Mouse (Mus musculus): ENCODE data around the gene Astn2.

Gene Astn2

DNA sequence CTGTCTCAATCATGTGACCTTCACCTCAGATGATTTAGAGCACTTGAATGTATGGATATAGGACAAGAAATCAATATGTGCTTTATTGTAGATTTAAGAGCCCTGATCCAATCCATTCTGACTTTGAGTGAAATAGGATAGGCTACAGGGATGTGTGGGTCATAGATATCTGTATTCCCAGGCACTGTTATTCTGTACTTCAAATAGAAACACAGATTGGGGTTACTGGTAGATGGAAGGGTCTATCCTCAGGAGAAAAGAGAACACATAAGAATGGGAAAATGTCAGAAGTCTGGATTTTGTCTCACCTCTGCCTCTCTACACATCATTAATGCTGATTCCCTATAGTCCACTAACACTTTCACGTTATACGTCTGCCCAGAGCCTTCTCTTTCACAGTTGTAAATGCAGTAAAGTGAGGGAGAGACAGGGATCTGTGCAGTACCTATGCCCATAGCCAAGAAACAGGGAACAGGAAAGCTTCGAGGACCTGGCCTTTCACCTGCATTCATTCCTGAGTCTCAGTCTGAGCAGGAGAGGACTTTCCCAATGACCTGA is 981.3 kb downstream of the Astn2 start:
- no peak for DNase-seq (ENCODE audit: low spot score in 2 of 2)

DNA sequence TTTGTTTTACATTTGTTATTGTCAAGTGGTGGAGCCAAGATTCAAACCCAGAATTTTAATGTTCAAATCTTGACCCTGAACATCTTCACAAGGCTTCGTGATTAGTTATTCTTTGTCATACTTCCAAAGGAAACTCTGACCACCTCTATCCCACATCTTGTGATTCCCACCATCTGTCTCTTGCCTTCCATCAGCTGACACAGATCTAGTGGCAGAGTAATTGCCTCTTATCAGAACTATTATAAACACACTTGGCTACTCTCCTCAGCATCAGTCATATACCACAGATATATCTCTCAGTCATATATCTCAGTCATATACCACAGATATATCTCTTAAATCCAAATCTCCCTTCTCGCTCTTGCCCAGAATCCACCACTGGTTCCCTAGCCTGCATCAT is 983.1 kb downstream of the Astn2 start:
- no peak for DNase-seq (ENCODE audit: low spot score in 2 of 2)

DNA sequence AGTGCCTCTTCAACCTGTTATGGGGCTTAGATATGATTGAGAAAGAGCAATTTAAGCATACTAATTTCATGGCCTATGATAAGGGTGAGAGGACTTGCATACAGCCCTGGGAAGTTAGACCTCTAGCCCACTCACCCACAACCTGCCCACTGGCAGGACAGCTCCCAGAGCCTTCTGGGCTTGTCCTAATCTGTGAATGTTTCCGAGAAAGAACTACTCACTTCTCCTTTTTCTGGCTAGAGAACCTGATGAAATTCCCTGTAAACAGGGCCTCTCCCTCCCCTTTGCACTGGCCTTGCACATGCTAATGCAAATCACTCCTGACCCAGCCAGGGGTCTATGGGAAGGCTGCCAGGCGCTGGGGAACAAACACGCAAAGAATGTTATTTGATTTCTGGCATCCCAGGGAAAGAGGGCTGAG is 983.9 kb downstream of the Astn2 start:
- no peak for DNase-seq (ENCODE audit: low spot score in 2 of 2)

DNA sequence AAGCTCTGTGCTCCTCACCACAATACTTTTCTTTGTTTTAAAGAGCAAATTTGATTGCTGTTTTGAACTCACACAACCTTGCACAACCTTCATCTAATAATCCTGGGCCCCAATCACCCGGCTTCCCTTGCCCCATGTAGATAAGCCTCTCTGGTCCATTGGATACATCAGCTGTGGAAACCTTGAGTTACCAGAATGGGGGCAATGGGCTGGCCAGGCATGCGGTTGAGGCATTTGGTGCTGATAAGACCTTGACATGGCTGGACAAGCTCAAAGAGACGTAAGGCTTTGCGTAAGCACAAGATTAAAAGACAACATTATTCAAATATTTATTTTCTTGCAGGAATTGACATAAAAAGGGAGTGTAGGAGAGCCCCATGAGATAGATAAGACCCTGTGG is 988.9 kb downstream of the Astn2 start:
- no peak for DNase-seq (ENCODE audit: low spot score in 2 of 2)

DNA sequence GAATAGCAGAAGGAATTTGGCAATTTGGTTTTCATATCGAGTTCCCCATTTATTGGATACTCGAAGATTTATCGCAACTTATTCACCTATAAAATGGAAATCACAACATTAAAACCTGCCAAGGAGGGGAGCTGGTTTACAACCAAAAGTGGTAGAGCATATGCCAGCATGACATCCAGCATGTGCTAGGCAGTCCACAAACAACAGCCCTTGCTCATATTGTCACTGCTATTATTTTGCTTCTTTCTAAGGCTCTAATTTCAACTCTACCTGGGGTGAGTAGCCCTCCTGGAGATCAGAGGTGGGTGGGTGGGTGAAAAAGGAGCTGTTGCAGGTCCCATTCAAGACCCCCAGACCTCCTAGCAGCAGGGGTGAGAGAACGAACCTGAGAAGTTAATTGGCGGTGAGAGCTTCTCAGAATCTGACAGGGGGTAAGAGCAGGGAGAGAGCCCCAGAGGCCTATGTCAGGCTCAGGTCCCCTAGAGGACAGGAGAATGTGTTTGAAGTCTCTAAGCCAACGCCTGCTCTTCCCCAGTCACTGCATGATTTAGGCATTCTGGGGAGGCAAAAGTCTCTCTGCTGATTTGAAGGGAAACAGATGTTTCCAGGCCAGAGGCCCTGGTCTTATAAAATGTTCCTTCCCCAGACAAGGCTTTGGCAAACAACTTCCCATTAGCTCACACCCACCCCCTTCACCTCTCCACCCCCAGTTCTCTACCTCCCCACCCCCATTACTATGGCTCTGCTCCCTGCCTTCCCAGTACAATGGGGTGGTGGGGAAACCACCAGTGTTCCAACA is 1001.4 kb downstream of the Astn2 start:
- no peak for DNase-seq (ENCODE audit: low spot score in 2 of 2)

DNA sequence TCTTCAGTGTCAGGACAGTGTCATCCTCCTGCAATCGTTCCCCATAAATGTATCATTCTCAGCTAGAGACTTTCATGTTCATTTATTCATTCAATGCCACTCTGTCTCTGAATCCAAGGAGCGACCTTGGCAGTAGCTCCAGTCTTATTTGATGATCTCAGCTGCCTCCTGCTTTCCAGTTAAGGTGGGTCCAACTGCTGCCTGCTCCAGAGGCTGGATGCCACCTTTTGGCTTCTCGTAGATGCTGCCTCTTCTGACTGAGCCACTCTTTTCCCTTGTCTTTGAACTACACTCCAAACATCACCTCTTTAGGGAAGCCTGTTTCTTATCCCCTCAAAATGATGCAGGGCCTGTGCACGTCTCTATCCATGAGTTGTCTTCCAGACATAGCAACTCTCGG is 1002.1 kb downstream of the Astn2 start:
- no peak for DNase-seq (ENCODE audit: low spot score in 2 of 2)

DNA sequence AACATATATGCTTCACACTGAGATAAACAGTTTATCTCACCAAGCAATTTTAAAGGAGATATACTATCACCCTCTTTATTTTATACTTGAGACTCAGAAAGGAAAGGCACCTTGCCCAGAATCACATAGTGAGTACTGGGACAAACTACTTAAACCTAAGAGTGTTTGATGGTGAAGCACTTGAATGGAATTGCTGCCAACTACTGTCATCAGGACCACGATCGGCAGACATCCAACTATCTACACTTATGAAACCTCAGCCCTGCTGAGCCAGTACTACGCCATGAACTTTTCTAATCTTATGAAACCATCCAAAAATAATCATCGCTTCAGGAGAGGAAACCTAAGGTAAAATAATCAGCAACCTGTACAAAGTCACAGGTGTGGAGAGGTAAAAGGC is 1005.0 kb downstream of the Astn2 start:
- no peak for DNase-seq (ENCODE audit: low spot score in 2 of 2)

DNA sequence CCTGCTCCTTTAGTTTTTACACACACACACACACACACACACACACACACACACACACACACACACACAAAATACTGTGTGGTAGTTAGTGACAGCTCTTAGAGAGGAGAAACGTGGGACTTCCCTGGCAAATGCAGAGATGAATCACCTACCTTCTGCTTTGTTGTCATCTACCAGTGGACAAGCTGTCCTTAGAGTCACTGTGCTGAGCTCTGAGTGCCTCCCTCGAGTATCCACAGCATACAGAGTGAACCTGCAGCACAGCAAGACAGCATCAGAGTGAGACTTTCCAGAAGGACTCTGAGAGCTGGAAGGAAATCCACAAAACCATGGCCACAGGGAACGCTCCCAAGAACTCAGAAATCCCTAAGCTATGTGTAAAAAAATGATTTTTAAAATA is 1007.6 kb downstream of the Astn2 start:
- DNase-seq (ENCODE audit: low spot score in 2 of 2), result peak in 1 of 2 experiments; percentile 2

DNA sequence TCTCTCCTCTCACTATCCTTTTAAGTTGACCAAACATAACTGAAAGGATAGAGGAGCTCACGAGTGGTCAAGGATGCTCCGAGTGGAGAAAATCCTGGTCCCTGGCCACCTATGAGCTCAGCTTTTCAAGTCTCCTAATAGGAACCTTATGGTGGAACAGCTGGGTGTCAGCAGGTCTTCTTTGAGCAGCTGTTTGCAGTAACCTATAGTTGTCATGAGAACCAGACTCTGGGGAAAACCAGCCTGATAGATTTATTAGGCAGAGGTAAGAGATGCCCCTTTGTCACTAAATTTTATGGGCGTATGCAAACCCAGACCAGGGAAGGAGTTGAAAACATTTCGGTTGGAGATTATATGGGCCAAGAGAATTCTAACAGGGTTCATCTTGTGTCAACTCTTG is 1013.4 kb downstream of the Astn2 start:
- no peak for DNase-seq (ENCODE audit: low spot score in 2 of 2)

DNA sequence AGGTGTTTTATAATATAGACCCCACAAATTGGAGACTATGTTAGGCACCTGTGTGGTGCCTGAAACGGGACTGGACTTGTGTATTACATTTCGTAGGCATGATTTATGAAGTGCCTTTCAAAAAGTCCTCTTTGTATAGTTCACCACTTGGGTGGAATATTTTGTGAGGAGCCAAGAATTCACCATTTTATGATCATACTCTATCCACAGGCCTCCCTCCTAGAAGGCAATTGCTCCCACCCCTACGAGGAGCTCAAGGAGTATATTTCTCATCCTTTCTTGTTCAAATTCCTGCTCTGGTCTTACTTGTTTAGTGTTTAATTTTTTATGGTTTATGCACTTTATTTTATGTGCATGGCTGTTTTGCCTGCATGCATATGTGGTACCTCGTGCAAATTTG is 1021.3 kb downstream of the Astn2 start:
- DNase-seq (ENCODE audit: low spot score in 2 of 2), result no peak

DNA sequence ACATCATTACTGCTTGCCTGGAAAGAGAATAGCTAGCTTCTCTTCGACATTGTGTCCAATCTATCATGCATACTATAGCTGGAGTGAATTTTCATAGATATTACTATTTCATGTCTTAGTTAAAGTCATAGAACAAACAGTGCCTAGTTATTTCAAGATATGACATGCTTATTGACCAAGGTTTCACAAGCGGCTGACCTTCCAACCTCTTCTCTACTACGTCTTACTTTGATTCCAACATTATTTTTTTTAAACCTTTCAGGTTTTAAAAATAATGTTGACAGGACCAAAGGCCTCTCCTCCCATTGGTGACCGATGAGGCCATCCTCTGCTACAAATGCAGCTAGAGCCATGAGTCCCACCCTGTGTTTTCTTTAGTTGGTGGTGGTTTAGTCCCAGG is 1025.0 kb downstream of the Astn2 start:
- DNase-seq (ENCODE audit: low spot score in 2 of 2), result no peak

DNA sequence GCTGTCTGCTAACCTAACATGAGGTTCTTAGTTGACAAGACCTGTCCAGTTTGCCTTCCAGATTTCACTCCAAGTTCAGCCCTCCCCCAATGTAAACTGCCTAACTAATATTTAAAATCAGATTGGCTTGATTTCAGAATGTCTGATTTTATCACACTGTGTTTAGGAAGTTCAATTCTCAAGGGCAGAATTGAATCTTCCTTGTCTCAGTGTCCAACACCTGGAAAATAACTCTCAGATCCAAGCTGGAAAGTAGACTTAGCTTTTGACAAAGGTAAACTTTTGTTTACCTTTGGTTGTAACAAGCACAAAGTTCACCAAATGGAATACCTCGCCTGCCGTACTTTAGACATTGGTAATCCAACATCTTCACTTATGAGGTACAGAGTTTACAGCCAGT is 1027.8 kb downstream of the Astn2 start:
- DNase-seq (ENCODE audit: low spot score in 2 of 2), result no peak

DNA sequence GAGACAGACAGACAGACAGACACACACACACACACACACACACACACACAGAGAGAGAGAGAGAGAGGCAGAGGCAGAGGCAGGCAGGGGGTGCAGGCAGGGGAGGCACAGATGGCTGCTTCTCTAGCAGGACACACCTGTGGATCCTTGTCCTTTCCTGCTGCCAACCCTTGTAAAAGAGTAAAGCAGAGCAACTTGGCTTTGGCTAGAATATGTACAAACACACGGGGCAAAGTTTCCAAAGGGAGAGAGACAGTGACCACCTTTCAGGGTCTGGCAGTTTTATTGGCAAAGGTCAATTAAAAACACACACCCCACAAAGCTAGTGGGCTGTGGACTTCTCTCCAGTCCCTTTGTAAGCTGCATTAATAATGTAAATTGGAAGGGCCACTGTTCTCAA is 1030.6 kb downstream of the Astn2 start:
- no peak for DNase-seq (ENCODE audit: low spot score in 2 of 2)

DNA sequence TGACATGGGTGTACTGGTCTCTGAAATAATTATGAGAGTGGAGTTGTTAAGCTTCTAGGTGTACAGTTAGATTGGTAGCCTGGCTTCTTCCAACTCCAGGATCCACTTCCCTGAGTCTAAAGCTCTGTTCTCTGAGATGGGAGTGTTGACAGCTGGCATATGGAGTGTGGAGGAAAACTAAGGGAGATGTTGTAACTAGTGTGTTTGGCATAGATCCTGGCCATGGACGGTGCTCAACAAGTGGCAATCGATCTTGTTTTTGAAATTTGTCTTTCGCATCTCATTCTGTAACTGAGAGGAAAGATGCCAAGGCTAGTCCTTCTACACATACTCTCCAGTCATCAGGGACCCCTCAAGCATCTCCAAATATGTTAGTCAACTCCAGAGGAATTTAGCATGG is 1031.7 kb downstream of the Astn2 start:
- no peak for DNase-seq (ENCODE audit: low spot score in 2 of 2)

DNA sequence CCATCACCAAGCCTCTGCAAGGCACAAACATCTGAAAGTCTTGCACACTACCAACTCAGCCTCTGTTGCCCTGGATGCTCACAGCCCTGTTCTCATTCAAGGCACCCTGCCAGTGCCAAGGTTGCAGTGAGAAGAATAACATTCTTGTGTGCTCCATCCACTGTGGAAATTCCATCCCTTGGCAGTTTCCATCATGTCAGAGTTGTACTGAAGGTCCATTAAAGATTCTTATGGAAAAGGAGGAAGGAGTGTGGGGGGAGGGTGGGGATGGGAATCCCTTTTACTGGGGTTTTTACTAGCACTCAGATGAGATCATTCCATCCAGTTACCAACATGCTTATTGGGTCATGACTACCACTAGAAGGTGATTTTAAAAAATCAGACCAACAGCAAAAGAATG is 1037.3 kb downstream of the Astn2 start:
- no peak for DNase-seq (ENCODE audit: low spot score in 2 of 2)

DNA sequence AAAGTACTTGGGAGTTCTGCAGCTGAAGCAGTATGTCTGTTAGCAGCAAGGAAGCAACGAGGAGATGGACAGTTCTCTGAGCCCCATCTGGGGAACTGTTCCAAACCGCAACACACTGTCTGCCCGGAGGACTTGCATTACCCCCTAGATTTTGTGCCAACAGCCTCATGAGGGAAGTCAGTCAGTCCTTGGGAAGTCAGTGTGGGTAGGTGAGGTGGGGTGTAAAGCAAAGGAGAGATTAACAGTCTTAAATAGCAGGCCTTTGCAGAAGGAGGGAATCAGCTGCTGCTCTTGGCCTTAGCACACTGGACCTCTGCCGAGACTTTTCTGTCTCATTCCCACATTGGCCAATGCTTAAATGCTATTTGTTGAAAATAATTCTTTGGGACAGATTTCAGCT is 1049.8 kb downstream of the Astn2 start:
- DNase-seq (ENCODE audit: low spot score in 2 of 2), result no peak

DNA sequence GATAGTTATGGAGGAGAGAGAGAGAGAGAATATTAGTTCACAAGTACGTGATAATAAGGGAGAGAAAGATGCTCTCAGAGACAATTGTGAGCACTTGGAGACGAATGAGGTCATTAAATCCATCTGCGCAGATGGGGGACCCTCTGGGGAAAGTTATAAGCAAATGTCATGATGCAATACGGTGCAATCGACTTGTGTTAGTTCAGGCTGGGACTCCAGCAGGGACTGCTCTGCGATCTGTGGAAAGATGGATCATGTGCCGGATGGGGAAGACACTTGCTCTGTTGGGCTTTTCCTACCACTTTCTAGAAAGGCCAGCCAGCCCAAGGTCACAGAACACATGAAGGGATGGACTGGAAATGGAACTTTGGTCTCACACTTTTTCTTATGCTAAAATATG is 1053.9 kb downstream of the Astn2 start:
- no peak for DNase-seq (ENCODE audit: low spot score in 2 of 2)

DNA sequence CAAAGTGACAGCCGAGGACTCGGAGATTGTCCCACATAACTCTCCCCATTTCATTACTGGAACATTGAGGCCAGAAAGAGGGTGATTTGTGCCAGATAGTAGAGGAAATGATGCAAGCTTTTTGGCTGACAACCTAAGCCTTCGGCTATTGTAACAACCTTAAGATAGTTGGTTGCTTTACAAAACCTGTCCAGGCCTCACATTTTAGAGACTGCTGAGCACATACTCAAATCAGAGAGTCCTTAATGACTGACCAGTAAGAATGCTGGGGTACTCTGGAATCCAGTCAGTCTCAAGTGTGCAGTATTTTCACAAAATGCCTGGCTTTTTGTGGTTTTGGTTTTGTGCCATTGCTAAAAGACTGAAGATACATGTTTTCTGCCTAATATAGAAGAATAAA is 1062.6 kb downstream of the Astn2 start:
- no peak for DNase-seq (ENCODE audit: low spot score in 2 of 2)

DNA sequence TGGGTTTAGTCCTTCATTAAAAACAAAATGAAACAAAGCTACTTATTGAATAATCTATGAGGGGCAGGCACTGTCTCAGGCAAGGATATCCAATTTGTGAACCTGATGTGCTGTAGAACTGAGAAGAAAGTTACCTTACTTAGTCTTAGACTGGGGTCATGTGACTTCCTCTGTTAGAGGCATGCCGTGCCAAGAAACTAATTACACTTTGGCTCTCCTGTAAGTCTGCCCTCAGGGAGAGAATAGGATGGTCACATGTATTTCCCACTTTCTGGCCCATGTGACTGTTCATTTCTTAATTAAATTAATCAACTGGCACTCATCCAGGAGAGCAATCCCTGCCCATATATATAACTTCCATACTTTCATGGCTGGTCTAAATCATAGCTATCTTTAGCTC is 1070.7 kb downstream of the Astn2 start:
- DNase-seq (ENCODE audit: low spot score in 2 of 2), result no peak

Measured in left cerebral cortex, adult 9 months (tissue).